Mouse (Mus musculus): ENCODE measurements around the gene Gm49394. TPM values are rescaled to one million over a fixed set of nuclear protein-coding genes. Genes with fewer than 3 reads are reported as not detected.

Gm49394 gene
- polyA plus RNA-seq, 1 experiment from 2014 or later: not detected

- H3K27ac ChIP-seq (ENCODE audit: low read depth, low read length): no peak overlapping the region
- H3K4me3 ChIP-seq (ENCODE audit: low read length): no peak overlapping the region
- no peaks in the 10 kb centered on the region for H3K27me3 ChIP-seq (replicated peaks; ENCODE audit: control insufficient read depth, insufficient read depth, low read length)
- H3K9ac ChIP-seq (ENCODE audit: low read depth, low read length): peak overlapping the region; percentile 44
- peak; percentile 75 for ATAC-seq
- 3% methylated on average over 12 of the region's 12 CpGs for WGBS
- peaks cover 10% of the 10 kb centered on the region for H3K4me1 ChIP-seq (ENCODE audit: control insufficient read depth, insufficient read depth, low read depth, low read length)
- H3K36me3 ChIP-seq (ENCODE audit: control insufficient read depth, insufficient read depth, low read length): no peaks in the 10 kb centered on the region
- peak overlapping the region; percentile 33; the same call in 1 of the 2 replicates for H3K4me2 ChIP-seq (ENCODE audit: low read length)
- no peaks in the 10 kb centered on the region for H3K9me3 ChIP-seq (ENCODE audit: control insufficient read depth, low read length)
These were observed 58.9 kb downstream of the Gm49394 start for GRCm38 (mm10) chr7:142610627-142611406.

- H3K9ac ChIP-seq (ENCODE audit: low read depth, low read length): no peak overlapping the region
- no peak overlapping the region for H3K4me3 ChIP-seq (ENCODE audit: low read length)
- no peaks in the 10 kb centered on the region for H3K36me3 ChIP-seq (ENCODE audit: control insufficient read depth, insufficient read depth, low read length)
- H3K27ac ChIP-seq (ENCODE audit: low read depth, low read length): no peak overlapping the region
- 86% methylated on average over 2 of the region's 2 CpGs for WGBS
- no peak for ATAC-seq
- H3K27me3 ChIP-seq (replicated peaks; ENCODE audit: control insufficient read depth, insufficient read depth, low read length): no peaks in the 10 kb centered on the region
- no peak overlapping the region for H3K4me2 ChIP-seq (ENCODE audit: low read length)
- no peaks in the 10 kb centered on the region for H3K9me3 ChIP-seq (ENCODE audit: control insufficient read depth, low read length)
- no peaks in the 10 kb centered on the region for H3K4me1 ChIP-seq (ENCODE audit: control insufficient read depth, insufficient read depth, low read depth, low read length)
These were observed 68.8 kb downstream of the Gm49394 start for GRCm38 (mm10) chr7:142600921-142601320.

MicroRNAs within 50 kb of the gene (microRNA counts, 519-probe panel; counts per million panel counts)
- 2,065 counts per million, percentile 33 among the panel's probes with 10 or more counts for microRNA mmu-miR-483

Small RNAs within 50 kb of the gene (microRNA-seq; reads per million reads assigned to microRNA genes)
- 218 reads per million, percentile 61 among the genes with 10 or more reads in this experiment for gene Mir483

Other genes starting within 250 kb of the Gm49394 start
- gene Syt8, start 235.1 kb downstream of the Gm49394 start, polyA plus RNA-seq (2015; fragmentation: Nextera tagmentation; extraction: Ambion mirVana): not detected in 2 replicates
- gene Tnni2, start 228.1 kb downstream of the Gm49394 start, polyA plus RNA-seq (2015; fragmentation: Nextera tagmentation; extraction: Ambion mirVana): 2.0 and 22.5 TPM in 2 replicates
- gene Lsp1, start 209.1 kb downstream of the Gm49394 start, polyA plus RNA-seq (2015; fragmentation: Nextera tagmentation; extraction: Ambion mirVana): 5.5 and 6.0 TPM in 2 replicates
- 3.1 and 25.7 TPM in 2 replicates for gene Tnnt3, start 171.1 kb downstream of the Gm49394 start, polyA plus RNA-seq (2015; fragmentation: Nextera tagmentation; extraction: Ambion mirVana)
- gene Mrpl23, start 137.3 kb downstream of the Gm49394 start, polyA plus RNA-seq (2015; fragmentation: Nextera tagmentation; extraction: Ambion mirVana): 22.3 and 26.2 TPM in 2 replicates
- 157 and 172 TPM in 2 replicates for gene Igf2, start 3.1 kb downstream of the Gm49394 start, polyA plus RNA-seq (2015; fragmentation: Nextera tagmentation; extraction: Ambion mirVana)
- gene Ins2, start 73.4 kb upstream of the Gm49394 start, polyA plus RNA-seq (2015; fragmentation: Nextera tagmentation; extraction: Ambion mirVana): 3.1 and 3.4 TPM in 2 replicates